Mouse (Mus musculus) left cerebral cortex, postnatal 4 days (tissue): ENCODE measurements at regions not wholly inside any gene's neighbourhood (a gene's known extent, or its start where the extent isn't known, plus 50 kb on each side); places are given as distances from the start of the nearest gene placed in this dataset.
A peak's percentile ranks its signal among the peaks of the same experiment; 100 is the strongest.

Source experiments
- DNase-seq: peaks from one replicate; pipeline ENCODE4 v3.0.0-alpha.2; 2022
- intact Hi-C: fragments of 180-260 bp; cut with DNase I; formaldehyde crosslinking; loops from one replicate; pipeline ENCODE4 v1.15.1; 2025

DNA sequence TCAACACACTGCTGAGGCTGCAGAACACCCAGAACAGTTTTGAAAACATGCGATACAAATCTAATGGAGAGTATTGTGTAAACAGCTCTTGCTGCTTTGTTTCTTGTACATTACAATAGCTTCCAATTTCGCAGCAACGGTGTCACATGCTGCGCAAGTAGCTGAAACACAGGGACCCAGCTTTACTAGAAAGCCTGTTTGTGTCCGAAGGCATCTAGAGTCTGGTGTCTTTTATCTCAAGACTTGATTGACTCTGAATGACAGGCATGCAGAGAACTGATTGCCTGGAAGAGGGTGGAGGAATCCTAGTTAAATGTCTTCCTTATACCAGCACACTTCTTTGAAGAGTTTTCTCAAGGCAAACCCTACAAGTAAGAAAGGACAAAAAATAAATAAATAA is 66.1 kb upstream of the Fgf10 start:
- no peak for DNase-seq
- intact Hi-C loops, result no loop called here

DNA sequence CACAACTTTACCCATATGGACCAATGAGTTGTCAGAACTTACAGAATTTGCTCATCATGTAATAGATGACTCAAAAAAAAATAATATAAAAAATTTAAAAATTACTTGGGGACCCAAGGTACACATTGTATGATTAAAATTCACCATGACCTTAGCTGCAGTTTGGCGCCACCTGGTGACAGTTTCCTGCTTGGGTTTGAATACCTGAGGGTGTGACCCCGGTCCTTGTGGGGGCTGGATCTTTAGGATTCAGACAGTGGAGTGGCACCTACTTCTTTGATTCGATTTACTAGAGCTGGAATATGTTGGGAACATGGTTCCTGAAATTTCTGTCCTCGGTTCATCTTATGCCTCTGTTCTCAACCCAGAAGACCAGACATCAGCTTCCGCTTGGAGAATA is 72.7 kb upstream of the Fgf10 start:
- intact Hi-C loops, result no loop called here
- peak; percentile 55 for DNase-seq

DNA sequence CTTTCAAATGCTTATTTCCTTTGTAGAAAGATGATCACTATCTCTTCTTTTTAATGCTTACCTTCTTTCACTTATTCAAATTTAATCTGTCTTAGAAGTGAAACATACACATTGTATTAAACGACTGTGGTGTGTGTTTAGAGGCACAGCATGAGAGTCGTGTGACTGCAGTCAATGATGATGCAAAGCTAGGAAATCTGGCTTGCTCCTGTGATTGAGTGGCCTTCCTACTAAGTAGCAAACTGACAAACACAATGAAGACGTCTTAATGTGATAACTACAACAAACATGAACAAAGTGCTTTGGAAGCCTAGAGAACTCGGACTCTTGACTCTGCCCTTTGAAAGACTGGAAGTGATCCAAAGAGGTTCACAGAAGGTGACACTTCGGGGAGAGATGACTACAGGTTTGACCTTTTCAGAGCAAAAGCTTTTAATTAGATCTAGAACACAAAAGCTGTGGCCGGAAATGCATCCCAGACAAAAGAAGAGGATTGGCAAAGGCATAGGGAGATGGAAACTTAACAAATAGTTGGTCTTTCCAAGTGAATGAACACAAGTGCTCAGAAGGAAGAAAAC is 73.3 kb upstream of the Fgf10 start:
- intact Hi-C loops, result no loop called here
- no peak for DNase-seq

DNA sequence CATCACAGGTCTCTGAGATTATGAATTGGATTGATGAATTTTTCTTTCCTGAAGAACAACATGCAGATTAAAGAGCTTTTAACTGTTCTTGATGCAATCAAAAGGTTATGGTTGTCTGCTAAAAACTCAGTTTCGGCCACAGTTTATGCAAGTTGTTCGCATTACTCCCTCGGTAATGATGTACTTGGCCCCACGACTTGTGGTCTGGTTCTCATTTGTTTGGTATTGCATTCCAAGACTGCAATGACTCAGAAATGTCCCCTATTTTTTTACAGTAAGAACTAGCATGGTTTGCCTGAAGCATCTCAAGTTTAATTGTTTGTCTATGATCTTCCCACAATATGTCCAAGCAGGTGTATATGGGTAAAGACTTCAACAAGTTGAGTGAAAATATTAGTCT is 77.5 kb upstream of the Fgf10 start:
- no peak for DNase-seq
- intact Hi-C loops, result no loop called here

DNA sequence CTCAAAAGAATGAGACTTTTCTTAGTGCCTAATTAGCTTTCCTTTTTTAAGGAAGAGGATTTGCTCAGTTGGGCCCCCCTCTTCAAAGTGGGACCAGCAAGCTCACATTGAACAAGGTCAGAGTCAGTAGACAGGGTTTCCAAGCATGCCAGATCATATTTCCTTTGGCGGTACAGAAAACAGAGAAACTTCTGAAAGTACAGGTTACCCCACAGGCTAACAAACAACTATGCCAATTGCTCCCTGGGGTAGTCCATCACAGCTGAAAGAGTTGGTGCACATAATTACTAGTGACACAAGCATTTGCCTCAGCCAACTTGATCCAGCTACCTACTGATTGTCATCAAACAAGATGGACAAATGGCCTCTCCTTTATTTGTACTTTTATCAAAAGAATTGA is 97.0 kb upstream of the Fgf10 start:
- intact Hi-C loops, result no loop called here

DNA sequence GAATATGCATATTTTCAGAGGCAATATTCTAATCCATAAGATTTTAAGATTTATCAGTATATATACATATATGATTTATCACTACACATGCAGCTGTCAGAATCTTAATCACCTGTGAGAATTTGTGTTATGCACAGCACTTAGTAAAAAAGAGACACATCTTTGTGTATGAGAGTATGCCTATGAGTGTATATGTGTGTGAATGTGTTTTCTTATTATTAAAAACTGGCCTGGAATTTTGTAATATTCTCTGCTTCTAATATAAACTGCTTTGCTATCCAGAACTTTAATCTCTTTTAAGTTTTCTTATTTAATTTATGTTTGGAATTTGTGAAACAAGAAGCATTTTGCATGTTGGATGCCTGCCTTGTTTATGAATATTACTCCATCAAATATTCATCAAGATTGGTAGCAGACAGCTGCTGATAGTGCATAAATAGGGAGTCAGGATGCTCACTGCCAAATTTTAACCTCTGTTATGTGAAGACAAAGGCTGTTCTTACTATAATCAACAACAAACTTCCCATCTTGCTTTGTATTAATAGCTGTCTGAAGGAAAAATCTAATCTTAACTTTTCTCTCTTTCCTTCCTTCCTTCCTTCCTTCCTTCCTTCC is 104.3 kb upstream of the Fgf10 start:
- intact Hi-C loops, result no loop called here

More for the DNA sequence above, 97.0 kb upstream of the Fgf10 start:
- peak; percentile 17 for DNase-seq

DNA sequence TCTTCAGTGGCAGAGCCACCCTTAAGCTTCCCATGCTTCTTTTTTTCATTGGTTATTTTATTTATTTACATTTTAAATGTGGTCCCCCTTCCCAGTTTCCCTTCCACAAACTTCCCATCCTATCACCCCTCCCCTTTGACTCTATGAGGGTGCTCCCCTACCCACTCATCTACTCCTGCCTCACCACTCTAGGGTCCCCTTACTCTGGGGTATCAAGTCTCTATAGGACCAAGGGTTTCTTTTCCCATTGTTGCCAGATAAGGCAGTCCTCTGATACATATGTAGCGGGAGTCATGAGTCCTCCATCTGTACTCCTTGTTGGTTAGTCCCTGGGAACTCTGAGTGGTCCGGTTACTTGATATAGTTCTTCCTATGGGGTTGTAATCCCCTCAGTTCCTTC is 110.6 kb upstream of the Fgf10 start:
- DNase-seq, result no peak
- intact Hi-C loops, result no loop called here

More for the DNA sequence above, 104.3 kb upstream of the Fgf10 start:
- no peak for DNase-seq

DNA sequence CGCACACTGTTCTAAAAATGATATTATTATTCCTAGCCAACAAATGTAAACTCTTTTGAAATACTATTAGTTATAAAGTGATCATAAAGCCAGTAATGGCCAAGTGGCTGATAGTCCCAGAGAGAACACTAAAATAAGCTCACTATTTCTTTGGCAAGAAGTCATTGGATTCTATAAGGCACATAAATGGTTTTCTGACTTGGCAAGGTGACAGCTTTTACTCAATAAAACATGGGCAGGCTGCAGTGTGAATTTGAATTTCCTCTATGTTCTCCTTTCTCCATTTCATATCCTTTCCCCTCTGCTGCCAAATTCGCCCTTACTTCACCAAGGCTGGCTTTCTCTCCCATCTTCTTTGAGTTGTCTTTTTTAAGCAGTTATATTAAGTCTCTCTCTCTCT is 117.6 kb upstream of the Fgf10 start:
- DNase-seq, result no peak
- intact Hi-C loops, result no loop called here

DNA sequence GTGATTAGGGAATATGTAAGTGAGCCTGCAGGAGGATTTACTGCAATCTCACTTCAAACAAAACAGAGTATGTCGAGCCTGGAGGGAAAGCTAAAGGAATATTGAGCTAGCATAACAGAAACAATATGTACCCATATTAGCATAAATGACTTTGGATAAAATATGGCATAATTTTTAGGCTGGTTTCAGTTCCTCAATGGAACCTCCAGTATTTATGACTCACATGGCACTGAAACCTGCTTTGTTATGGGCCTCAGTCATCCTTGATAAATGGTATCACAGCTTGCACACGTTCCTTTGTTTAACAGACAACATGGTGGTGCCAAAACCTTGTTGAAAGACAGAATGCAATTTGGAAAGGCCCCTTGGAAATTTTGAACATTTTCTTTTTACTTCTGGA is 130.8 kb upstream of the Fgf10 start:
- no peak for DNase-seq
- intact Hi-C loops, result no loop called here

DNA sequence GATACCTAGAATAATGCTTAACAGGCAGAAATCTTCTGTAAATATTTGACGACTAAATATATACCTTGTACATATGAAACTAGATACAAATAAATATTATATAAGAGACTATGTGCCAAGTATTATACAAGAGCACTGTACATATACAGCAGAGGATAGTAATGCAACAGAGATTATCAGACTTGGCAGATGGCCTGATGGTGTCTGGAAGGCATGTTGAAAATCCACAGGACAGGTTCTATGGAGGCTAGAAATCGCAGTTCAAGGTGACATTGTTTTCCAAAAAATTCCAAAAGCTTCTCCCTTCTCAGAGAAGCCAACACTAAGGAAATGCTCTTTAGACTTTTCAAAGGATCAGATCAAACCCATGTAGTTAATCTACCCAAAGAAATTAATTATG is 126.9 kb upstream of the Mrps30 start:
- peak; percentile 4 for DNase-seq
- intact Hi-C loops, result no loop called here

DNA sequence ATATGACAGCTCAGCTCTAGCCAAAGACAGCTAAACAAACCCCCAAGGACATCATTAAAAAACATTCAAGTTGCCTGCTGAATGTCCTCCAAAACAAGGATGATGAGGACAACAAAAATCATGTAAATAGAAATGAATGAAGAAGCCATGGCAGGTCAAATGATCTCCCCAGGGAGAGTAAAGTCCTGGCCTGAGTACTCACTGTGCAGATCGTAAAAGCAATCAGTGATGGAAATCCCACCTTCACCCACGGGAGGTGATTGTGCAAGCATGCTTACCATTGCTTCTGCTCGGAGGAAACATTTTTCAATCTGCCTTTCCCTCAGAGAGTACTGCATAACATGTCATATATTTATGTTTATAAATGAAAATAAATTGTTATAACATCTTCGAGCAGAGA is 119.1 kb upstream of the Mrps30 start:
- intact Hi-C loops, result no loop called here
- peak; percentile 5 for DNase-seq

DNA sequence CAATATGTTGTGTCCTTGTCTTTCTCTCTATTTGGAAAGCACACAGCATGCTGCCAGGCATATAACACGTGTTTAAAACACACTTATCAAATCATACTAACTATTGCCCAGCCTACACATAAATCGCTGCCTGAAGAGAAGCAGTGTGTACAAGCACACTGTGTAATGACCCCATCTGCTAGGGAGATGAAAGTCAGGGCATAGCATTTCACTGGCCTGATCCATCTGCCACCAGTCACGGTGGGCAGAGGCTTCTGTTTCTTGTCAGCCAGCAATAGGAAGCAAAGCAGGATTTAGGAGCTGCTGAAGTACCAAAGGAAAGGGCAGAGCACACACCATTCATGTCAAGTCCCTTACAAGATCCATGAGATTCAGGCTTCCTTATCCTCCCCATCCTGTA is 103.6 kb upstream of the Mrps30 start:
- intact Hi-C loops, result no loop called here
- peak; percentile 31 for DNase-seq

DNA sequence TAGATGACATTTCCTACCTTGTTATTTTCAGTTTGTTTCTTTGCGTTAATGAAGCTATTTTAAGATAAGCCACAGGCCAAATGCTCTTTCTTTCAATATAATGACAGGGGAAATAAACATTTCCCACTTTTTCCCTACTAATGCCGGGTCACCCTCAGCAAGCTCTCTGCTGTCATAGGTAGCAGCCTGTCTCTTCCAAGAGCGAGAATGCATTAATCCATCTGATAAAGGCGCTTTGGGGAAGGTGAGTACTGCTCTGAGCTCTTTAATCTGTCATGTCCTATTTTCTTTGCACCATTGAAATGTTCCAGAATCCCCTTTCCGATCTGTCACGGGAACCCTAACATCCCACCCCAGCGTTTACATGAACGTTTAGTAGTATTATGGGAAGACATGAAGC is 96.0 kb upstream of the Mrps30 start:
- intact Hi-C loops, result no loop called here
- DNase-seq, result no peak

DNA sequence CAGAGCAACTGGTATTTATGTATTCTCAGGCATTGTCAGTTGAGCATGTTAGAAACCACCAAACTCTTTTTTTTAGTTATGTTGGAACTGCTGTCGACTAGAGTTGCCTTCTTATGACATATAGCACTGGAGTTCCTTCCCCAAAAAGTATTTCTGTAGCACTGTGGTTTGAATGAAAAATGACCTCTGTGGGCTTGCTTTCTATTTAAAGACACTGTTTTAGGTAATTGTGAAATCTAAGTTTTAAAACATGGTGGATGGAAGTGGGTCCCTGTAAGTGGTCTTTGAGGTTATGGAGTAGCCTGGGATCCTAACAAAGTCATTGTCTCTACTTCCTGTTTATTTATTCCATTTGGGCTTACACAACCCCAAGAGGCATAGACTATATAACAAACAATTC is 93.2 kb upstream of the Mrps30 start:
- intact Hi-C loops, result no loop called here

DNA sequence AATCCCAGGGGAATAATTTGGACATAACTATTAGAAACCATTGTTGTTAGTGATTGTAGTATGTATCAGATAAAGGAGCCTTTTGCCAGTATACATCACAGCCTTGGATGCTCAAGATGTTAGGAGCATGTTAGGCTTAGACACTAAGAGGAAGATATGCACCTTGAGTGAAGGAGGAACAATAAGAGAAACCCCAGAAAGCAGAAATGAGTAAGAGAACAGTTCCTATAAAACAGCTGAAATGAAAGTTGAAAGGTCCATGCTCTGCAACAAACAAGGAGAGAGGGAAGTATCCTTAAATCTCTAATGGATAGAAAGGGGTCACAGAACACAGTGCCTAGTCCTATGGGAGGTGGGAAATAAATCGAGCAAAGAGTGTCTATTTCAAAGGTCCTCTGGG is 91.4 kb upstream of the Mrps30 start:
- intact Hi-C loops, result no loop called here
- DNase-seq, result no peak

More for the DNA sequence above, 93.2 kb upstream of the Mrps30 start:
- no peak for DNase-seq

DNA sequence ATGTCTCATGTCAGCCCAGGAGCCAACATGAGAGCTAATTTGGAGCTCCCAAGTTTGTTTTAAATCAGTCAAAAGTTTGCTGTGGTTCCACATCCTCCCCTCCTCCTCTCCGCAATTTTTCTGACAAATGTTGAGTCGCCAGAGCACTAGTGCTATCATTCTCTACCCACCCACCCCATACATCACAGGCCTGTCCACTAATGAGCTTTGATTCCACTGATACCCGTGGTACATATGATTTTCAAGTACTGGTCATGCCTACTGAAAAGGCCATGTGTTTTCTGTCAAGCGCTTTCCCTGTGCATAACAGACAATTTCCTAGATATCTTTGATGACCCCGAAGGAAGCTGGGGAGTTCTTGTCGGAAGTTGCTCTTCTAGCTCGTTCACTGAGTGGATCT is 85.5 kb upstream of the Mrps30 start:
- intact Hi-C loops, result no loop called here
- DNase-seq, result no peak

DNA sequence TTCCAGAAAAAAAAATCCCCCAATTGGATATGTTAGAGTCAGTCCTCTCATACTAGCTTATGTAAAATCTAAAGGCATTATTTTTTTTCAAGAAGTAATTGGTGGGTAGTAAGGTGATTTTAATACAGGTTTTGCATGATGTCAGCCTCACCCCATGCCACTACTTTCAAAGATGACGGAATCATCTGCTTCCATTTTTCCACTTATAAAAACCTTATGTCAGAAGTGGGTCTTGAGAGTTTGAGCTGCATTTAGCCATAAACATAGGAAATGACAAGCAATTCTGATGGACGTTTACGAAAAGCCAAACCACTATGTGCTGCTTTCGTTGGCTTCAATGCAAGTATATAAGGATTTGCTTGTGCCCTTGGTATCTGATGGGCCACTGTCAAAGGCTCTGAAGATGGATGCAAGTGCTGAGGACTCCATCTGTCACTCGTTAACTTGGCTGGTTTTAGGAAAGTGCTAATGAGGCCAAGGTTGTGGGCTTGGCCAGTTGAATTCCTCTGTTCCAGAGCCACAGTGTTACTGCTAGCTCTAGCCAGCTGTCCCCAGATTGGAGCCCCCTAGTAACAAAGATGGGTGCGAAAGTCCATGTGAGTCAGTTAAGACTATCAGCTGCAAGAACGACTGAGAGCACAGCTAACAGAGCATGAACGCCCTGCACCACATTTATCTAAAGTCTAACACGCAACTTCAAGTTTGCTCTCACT is 72.8 kb upstream of the Mrps30 start:
- peak; percentile 1 for DNase-seq
- intact Hi-C loops, result no loop called here

DNA sequence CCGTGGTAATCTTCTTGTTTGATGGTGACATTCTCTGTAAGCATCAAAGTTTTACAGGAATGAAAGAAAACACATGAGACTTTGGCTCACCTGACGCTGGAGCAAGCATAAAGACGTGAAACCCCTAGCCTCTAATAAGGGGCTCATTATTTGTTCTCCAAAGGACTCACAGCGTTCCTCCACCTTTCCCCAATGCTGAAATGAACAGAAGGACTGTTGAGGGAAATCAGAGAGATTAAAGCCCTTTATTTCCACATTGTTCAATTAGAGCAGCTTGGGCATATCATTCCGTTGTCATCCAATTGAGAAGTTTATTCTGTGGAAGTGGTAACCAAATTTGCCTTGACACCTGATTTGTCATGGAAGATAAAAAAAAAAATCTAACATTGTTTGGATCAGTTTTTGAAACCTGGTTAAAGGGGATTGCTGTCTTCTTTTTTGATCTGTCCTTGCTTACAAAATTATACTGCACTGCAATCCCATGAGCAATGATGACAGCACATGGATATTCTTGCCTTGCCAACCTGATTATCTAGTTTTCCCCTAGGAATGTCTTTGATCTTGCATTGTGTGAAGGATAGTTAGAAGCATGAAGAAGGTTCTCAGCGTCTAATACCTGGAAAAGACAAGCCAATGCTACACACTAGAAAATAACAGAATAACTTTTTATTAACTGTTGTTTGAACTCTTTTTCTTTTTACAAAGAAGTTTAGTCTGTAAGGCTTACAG is 62.1 kb upstream of the Mrps30 start:
- DNase-seq, result no peak
- intact Hi-C loops, result no loop called here

DNA sequence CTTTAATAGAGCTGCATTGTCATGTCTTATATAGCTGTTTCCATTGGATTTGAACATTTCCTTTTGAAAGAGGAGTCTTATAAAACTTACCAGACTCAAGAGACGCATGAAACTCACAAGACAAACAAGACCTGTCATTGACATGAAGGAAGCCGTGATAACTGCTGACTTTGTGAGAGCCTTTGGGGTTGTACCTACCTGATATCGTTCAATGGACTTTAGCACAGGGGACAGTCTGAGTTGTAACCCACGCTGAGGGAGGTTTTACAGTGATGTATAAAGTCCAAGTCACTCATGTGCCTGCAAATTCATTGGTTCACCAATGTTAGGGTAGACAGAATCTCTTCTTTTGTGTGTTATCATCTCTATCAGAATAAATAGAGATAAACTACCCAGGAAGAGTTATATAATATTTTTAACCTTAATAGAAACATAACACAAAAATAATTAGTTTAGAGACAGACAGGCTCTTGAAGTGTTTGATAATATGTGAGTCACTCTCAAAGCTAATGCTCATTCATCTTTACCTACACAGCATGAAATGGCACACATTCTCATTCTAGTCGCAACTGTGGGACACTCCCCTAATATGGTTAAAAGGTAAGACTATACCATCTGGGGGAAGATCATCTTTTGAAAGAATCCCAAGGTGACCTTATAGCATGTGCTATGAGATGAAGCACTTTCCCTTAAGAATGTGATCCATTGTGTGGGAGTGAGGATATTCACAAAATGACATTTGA is 54.4 kb upstream of the Mrps30 start:
- intact Hi-C loops, result no loop called here
- no peak for DNase-seq
